Mouse (Mus musculus) erythroblast, embryonic 14.5 days (primary cell): ENCODE data around the gene Dapp1.

ENCODE experiments used
- GATA1 ChIP-seq: IDR thresholded peaks from 2 replicates; pipeline ENCODE4 v1.6.1; 2012; ENCODE audit warnings: low read length, inconsistent platforms, mixed read lengths
- TAL1 ChIP-seq: IDR thresholded peaks from 3 replicates; pipeline ENCODE4 v1.6.1; 2012; ENCODE audit warnings: low read length, inconsistent platforms, mixed read lengths

DNA sequence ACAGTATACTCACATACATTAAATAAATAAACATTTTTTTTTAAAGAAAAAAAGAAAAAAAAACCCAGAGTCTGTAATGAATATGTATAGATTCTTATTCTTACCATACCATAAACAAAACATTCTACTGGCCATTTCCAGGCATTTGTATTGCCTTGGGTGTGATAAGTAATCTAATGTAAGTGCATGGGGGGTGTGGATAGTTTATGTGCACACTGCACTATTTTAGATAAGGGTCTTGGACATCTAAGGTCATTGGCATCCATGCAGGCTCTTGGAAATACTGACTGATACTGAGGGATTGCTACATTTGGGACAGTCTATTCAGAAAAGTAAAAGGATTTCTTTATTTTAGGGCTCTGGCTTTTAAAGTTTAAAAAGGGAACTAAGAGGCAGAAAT lies 39.8 kb downstream of the Dapp1 start:
- TF ChIP-seq GATA1 (no peak), TAL1 (no peak)
